ENCODE assay signal across 16 mouse cellular contexts in the genomic region with DNA sequence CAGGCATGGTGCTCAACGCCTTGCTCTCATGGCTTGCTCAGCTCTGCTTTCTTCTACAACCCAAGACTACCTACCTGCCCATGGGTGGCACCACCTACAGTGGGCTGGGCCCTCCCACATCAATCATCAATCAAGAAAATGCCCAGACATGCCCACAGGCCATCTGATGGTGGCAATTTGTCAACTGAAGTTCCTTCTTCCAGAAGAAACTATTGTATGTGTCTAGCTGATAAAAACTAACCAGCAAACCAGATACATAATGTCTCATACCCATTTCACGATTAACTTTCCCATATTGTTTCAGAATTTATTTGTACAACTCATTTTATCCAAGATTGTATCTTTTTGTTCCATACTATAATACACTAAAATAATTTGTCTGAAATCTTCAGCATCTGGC.
"Had no signal": no experiment of that assay in that cellular context is flagged by ENCODE, and none has a peak within 500 bp of the region (broad histone marks: within the 10 kb centered on the region; RNA-seq: fewer than 3 reads in every experiment).

No protein-coding gene starts in this region.

- H3K4me3 ChIP-seq: kidney, embryonic 15.5 days; limb, embryonic 12.5 days; limb, embryonic 15.5 days had no signal

- H3K27ac ChIP-seq: kidney, embryonic 15.5 days; limb, embryonic 12.5 days; limb, embryonic 15.5 days; liver, embryonic 14.5 days had no signal

- H3K4me2 ChIP-seq: kidney, embryonic 15.5 days; limb, embryonic 12.5 days; limb, embryonic 15.5 days; liver, embryonic 11.5 days; midbrain, embryonic 11.5 days had no signal

- H3K9me3 ChIP-seq: kidney, embryonic 15.5 days; limb, embryonic 12.5 days; limb, embryonic 15.5 days had no signal

- ATAC-seq: inflammation-experienced regulatory T-cells, adult 6 months; liver, postnatal 0 days had no signal

- H3K27me3 ChIP-seq: kidney, embryonic 15.5 days; limb, embryonic 12.5 days; limb, embryonic 15.5 days had no signal

- H3K9ac ChIP-seq: kidney, embryonic 15.5 days; limb, embryonic 12.5 days; limb, embryonic 15.5 days; liver, embryonic 14.5 days; liver, postnatal 0 days had no signal

- DNase-seq: kidney, adult 11 months; kidney, adult 8-10 months; kidney, postnatal 10 days; kidney, postnatal 36 days; left cerebral cortex, postnatal 4 days; liver, postnatal 0 days; midbrain, embryonic 14.5 days; thymus, adult 18-20 months; thymus, postnatal 36 days had no signal

- H3K36me3 ChIP-seq: kidney, embryonic 15.5 days; limb, embryonic 12.5 days; limb, embryonic 15.5 days had no signal
